Mouse (Mus musculus) left cerebral cortex, postnatal 4 days (tissue): Measurements from ENCODE around the gene Slc5a10. TPM values are rescaled to one million over a fixed set of nuclear protein-coding genes. Genes with fewer than 3 reads are reported as not detected.

ENCODE experiments used
- DNase-seq: peaks from one replicate; pipeline ENCODE4 v3.0.0-alpha.2; 2022
- intact Hi-C: fragments of 180-260 bp; cut with DNase I; formaldehyde crosslinking; loops from one replicate; pipeline ENCODE4 v1.15.1; 2025
- total RNA-seq, 2 experiments: library from RNA; stranded (reverse); gene quantifications; 2 replicates each; pipeline ENCODE4 v1.2.3; 2021

Slc5a10 gene
- total RNA-seq, 2 experiments from 2014 or later: 0.38 TPM; not detected in 1

- DNase-seq: no peak
- intact Hi-C loops: no loop called here
Measured at GRCm38 (mm10) chr11:61708928-61709327, 11.7 kb downstream of the Slc5a10 start.

GRCm38 (mm10) chr11:61706232-61706631, 14.4 kb downstream of the Slc5a10 start:
- intact Hi-C loops: no loop called here
- no peak for DNase-seq

GRCm38 (mm10) chr11:61705581-61705980, 15.0 kb downstream of the Slc5a10 start:
- DNase-seq: no peak
- intact Hi-C loops: no loop called here

GRCm38 (mm10) chr11:61702494-61702893, 18.1 kb downstream of the Slc5a10 start:
- intact Hi-C loops: no loop called here
- no peak for DNase-seq

GRCm38 (mm10) chr11:61701696-61702095, 18.9 kb downstream of the Slc5a10 start:
- intact Hi-C loops: no loop called here
- DNase-seq: no peak

GRCm38 (mm10) chr11:61699933-61700332, 20.7 kb downstream of the Slc5a10 start:
- intact Hi-C loops: no loop called here
- peak; percentile 76 for DNase-seq

- DNase-seq: no peak
- intact Hi-C loops: no loop called here
Measured at GRCm38 (mm10) chr11:61699460-61699859, 21.2 kb downstream of the Slc5a10 start.

GRCm38 (mm10) chr11:61698852-61699251, 21.8 kb downstream of the Slc5a10 start:
- DNase-seq: no peak
- intact Hi-C loops: no loop called here

GRCm38 (mm10) chr11:61692996-61693395, 27.6 kb downstream of the Slc5a10 start:
- intact Hi-C loops: no loop called here
- peak; percentile 66 for DNase-seq

GRCm38 (mm10) chr11:61687595-61687994, 33.0 kb downstream of the Slc5a10 start:
- intact Hi-C loops: no loop called here
- DNase-seq: no peak

GRCm38 (mm10) chr11:61686906-61687453, 33.6 kb downstream of the Slc5a10 start:
- intact Hi-C loops: no loop called here
- DNase-seq: no peak

- DNase-seq: no peak
- intact Hi-C loops: no loop called here
Measured at GRCm38 (mm10) chr11:61686141-61686540, 34.5 kb downstream of the Slc5a10 start.

GRCm38 (mm10) chr11:61685119-61685725, 35.4 kb downstream of the Slc5a10 start:
- intact Hi-C loops: no loop called here
- DNase-seq: no peak

- intact Hi-C loops: no loop called here
- no peak for DNase-seq
Measured at GRCm38 (mm10) chr11:61683907-61684731, 36.5 kb downstream of the Slc5a10 start, which contains the start of gene Fam83g. Gene Fam83g, plus strand, starts transcription at chr11:61684091.

- DNase-seq: no peak
- intact Hi-C loops: no loop called here
Measured at GRCm38 (mm10) chr11:61679091-61679866, 41.3 kb downstream of the Slc5a10 start.

- DNase-seq: no peak
- intact Hi-C loops: no loop called here
Measured at GRCm38 (mm10) chr11:61677709-61678108, 42.9 kb downstream of the Slc5a10 start.

GRCm38 (mm10) chr11:61676216-61676854, 44.3 kb downstream of the Slc5a10 start:
- intact Hi-C loops: no loop called here
- DNase-seq: no peak

- DNase-seq: no peak
- intact Hi-C loops: no loop called here
Measured at GRCm38 (mm10) chr11:61675332-61675731, 45.3 kb downstream of the Slc5a10 start.

GRCm38 (mm10) chr11:61674839-61675159, 45.8 kb downstream of the Slc5a10 start:
- DNase-seq: peak; percentile 51
- intact Hi-C loops: no loop called here

GRCm38 (mm10) chr11:61674151-61674838, 46.3 kb downstream of the Slc5a10 start:
- intact Hi-C loops: no loop called here
- no peak for DNase-seq
